ENCODE assay signal across 9 mouse cellular contexts in the genomic region with DNA sequence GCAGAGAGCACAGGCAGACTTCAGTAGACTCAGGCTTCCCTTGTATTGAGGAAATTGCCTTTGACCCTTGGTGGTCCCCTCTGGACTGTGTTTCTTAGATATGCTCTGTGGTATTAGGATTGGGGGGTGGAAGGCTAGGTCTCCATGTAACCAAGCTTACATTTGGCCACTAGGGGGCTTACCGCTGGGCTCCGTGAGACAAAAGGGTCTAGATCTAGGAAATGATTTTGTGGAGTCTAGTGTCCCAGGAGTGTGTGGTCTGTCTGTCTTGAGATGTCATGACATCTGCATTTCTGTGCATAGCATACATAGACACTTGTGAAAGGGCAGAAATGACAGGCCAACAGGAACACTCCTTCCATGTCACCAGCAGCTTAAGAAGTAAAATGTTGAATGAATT.
A peak's percentile ranks its signal among the peaks of the same experiment; 100 is the strongest.
DNase-seq lines count a peak whose midpoint lies in the region; ATAC-seq and TF ChIP-seq lines count a peak whose summit lies in the region.
"Had no signal": no experiment of that assay in that cellular context is flagged by ENCODE, and none has a peak within 500 bp of the region (broad histone marks: within the 10 kb centered on the region; RNA-seq: fewer than 3 reads in every experiment).

No protein-coding gene starts in this region.

- TF ChIP-seq CTCF in cortical plate, adult 2 months (IDR thresholded peaks at IDR 0.05; ENCODE audit: extremely low read depth, insufficient read depth, low read length), result peak; percentile 23; the same call in 1 of the 2 replicates

- TF ChIP-seq POLR2A in cortical plate, adult 2 months (IDR thresholded peaks at IDR 0.05; ENCODE audit: extremely low read depth, insufficient read depth, low read length), result no peak

- H3K36me3 ChIP-seq in hindbrain, embryonic 11.5 days (ENCODE audit: control insufficient read depth, insufficient read depth, low read length), result no peaks in the 10 kb centered on the region
- H3K36me3 ChIP-seq in hindbrain, embryonic 13.5 days, result peaks cover 14% of the 10 kb centered on the region

- 63% methylated on average over 2 of the region's 2 CpGs for WGBS in hindbrain, embryonic 11.5 days
- WGBS in hindbrain, embryonic 13.5 days, result 57% methylated on average over 2 of the region's 2 CpGs

- peak; percentile 49; the same call in 1 of the 2 replicates for ATAC-seq in hindbrain, embryonic 11.5 days (ENCODE audit: low FRiP score)
- no peak for ATAC-seq in hindbrain, embryonic 13.5 days (ENCODE audit: low FRiP score)

- no peaks in the 10 kb centered on the region for H3K27me3 ChIP-seq in hindbrain, embryonic 11.5 days (ENCODE audit: control insufficient read depth, insufficient read depth, low read length)
- no peaks in the 10 kb centered on the region for H3K27me3 ChIP-seq in hindbrain, embryonic 13.5 days

- no peak overlapping the region for H3K4me3 ChIP-seq in hindbrain, embryonic 11.5 days (ENCODE audit: low read depth, low read length)
- no peak overlapping the region for H3K4me3 ChIP-seq in hindbrain, embryonic 13.5 days
- H3K4me3 ChIP-seq in cortical plate, adult 2 months (ENCODE audit: insufficient read depth, low read length), result no peak overlapping the region

- H3K4me2 ChIP-seq in hindbrain, embryonic 11.5 days (replicated peaks; ENCODE audit: low read depth, low read length), result no peak overlapping the region
- H3K4me2 ChIP-seq in hindbrain, embryonic 13.5 days, result no peak overlapping the region

- DNase-seq in hindbrain, embryonic 11.5 days (ENCODE audit: low spot score), result peak; percentile 42
- DNase-seq in thymus, postnatal 14 days, result peak; percentile 11
- DNase-seq in thymus, adult 18-20 months, result no peak
- DNase-seq in thymus, postnatal 4 days, result peak; percentile 44
- DNase-seq in layer of hippocampus, postnatal 25 days (ENCODE audit: extremely low spot score in 1 of 2, low spot score in 1 of 2), result no peak
- DNase-seq in testis, postnatal 10 days (ENCODE audit: low spot score), result no peak
- DNase-seq: gastrocnemius, postnatal 14 days had no signal

- H3K9me3 ChIP-seq in hindbrain, embryonic 11.5 days (ENCODE audit: control insufficient read depth, low read length), result no peaks in the 10 kb centered on the region
- H3K9me3 ChIP-seq in hindbrain, embryonic 13.5 days, result no peaks in the 10 kb centered on the region

- no peak overlapping the region for H3K9ac ChIP-seq in hindbrain, embryonic 11.5 days (ENCODE audit: low read depth, low read length)
- no peak overlapping the region for H3K9ac ChIP-seq in hindbrain, embryonic 13.5 days

- no peaks in the 10 kb centered on the region for H3K4me1 ChIP-seq in hindbrain, embryonic 11.5 days (replicated peaks; ENCODE audit: control insufficient read depth, insufficient read depth, low read length)
- H3K4me1 ChIP-seq in hindbrain, embryonic 13.5 days (replicated peaks), result peaks cover 8% of the 10 kb centered on the region; the same call in 1 of the 2 replicates
- no peaks in the 10 kb centered on the region; the same call in 1 of the 2 replicates for H3K4me1 ChIP-seq in cortical plate, adult 2 months (ENCODE audit: control insufficient read depth, insufficient read depth, low read length)

- no peak overlapping the region for H3K27ac ChIP-seq in hindbrain, embryonic 11.5 days (ENCODE audit: low read depth, low read length)
- no peak overlapping the region for H3K27ac ChIP-seq in hindbrain, embryonic 13.5 days
- no peak overlapping the region for H3K27ac ChIP-seq in cortical plate, adult 2 months (ENCODE audit: insufficient read depth, low read length)

Comparison
In these comparisons a context has a peak if more than half of its experiments do, and no peak if none do; other contexts are left out.
1. DNase-seq: peak in hindbrain, embryonic 11.5 days (single experiment), thymus, postnatal 14 days (single experiment) and thymus, postnatal 4 days (single experiment); none in thymus, adult 18-20 months (0 of 2), layer of hippocampus, postnatal 25 days (0 of 2) and testis, postnatal 10 days (single experiment).